Mouse (Mus musculus): ENCODE measurements around the gene Hspa4. TPM values are rescaled to one million over a fixed set of nuclear protein-coding genes. Genes with fewer than 3 reads are reported as not detected.
"Not testable (repeated sequence)": the region's sequence is repeated elsewhere in the genome, so short reads cannot be mapped to it uniquely, and the experiment has no call there.

Gene Hspa4
- polyA plus RNA-seq, 1 experiment = 16.7 TPM

- H3K4me3 ChIP-seq (replicated peaks) = no peak overlapping the region
- peaks cover 89% of the 10 kb centered on the region for H3K36me3 ChIP-seq (replicated peaks; ENCODE audit: low read length)
- peaks cover 48% of the 10 kb centered on the region for H3K4me1 ChIP-seq
- no peaks in the 10 kb centered on the region for H3K9me3 ChIP-seq
- no peaks in the 10 kb centered on the region for H3K27me3 ChIP-seq (replicated peaks)
- TF ChIP-seq FLI1 (IDR thresholded peaks at IDR 0.05; ENCODE audit: low read length) = no peak
- TF ChIP-seq GATA1 (IDR thresholded peaks at IDR 0.05; ENCODE audit: borderline replicate concordance, low read length) = no peak
Measured at GRCm38 (mm10) chr11:53290871-53291270, 9.4 kb downstream of the Hspa4 start.

GRCm38 (mm10) chr11:53290187-53290586, 10.1 kb downstream of the Hspa4 start:
- peaks cover 92% of the 10 kb centered on the region for H3K36me3 ChIP-seq (replicated peaks; ENCODE audit: low read length)
- H3K9me3 ChIP-seq = not testable (repeated sequence)

GRCm38 (mm10) chr11:53285885-53286284, 14.4 kb downstream of the Hspa4 start:
- TF ChIP-seq FLI1 (IDR thresholded peaks at IDR 0.05; ENCODE audit: low read length) (no peak), GATA1 (IDR thresholded peaks at IDR 0.05; ENCODE audit: borderline replicate concordance, low read length) (no peak)
- no peaks in the 10 kb centered on the region for H3K27me3 ChIP-seq (replicated peaks)
- H3K36me3 ChIP-seq (replicated peaks; ENCODE audit: low read length) = peaks cover 97% of the 10 kb centered on the region

More at GRCm38 (mm10) chr11:53290187-53290586, 10.1 kb downstream of the Hspa4 start:
- H3K4me1 ChIP-seq = peaks cover 48% of the 10 kb centered on the region
- not testable (repeated sequence) for H3K27me3 ChIP-seq (replicated peaks); H3K4me3 ChIP-seq (replicated peaks)

GRCm38 (mm10) chr11:53278411-53278810, 21.8 kb downstream of the Hspa4 start:
- Histone ChIP-seq H3K4me3 (replicated peaks) (no peak overlapping the region), H3K9me3 (no peaks in the 10 kb centered on the region), H3K36me3 (replicated peaks; ENCODE audit: low read length) (peaks cover 91% of the 10 kb centered on the region), H3K4me1 (peaks cover 44% of the 10 kb centered on the region), H3K27me3 (replicated peaks) (no peaks in the 10 kb centered on the region)
- no peak for TF ChIP-seq GATA1 (IDR thresholded peaks at IDR 0.05; ENCODE audit: borderline replicate concordance, low read length)
- no peak for TF ChIP-seq FLI1 (IDR thresholded peaks at IDR 0.05; ENCODE audit: low read length)

More at GRCm38 (mm10) chr11:53285885-53286284, 14.4 kb downstream of the Hspa4 start:
- peaks cover 34% of the 10 kb centered on the region for H3K4me1 ChIP-seq
- no peaks in the 10 kb centered on the region for H3K9me3 ChIP-seq
- no peak overlapping the region for H3K4me3 ChIP-seq (replicated peaks)

- H3K4me3 ChIP-seq (replicated peaks) = no peak overlapping the region
- H3K27me3 ChIP-seq (replicated peaks) = no peaks in the 10 kb centered on the region
- no peaks in the 10 kb centered on the region for H3K9me3 ChIP-seq
- no peak for TF ChIP-seq FLI1 (IDR thresholded peaks at IDR 0.05; ENCODE audit: low read length)
- no peak for TF ChIP-seq GATA1 (IDR thresholded peaks at IDR 0.05; ENCODE audit: borderline replicate concordance, low read length)
- H3K36me3 ChIP-seq (replicated peaks; ENCODE audit: low read length) = peaks cover 90% of the 10 kb centered on the region
- H3K4me1 ChIP-seq = peaks cover 49% of the 10 kb centered on the region
Measured at GRCm38 (mm10) chr11:53275358-53275757, 24.9 kb downstream of the Hspa4 start.

GRCm38 (mm10) chr11:53273313-53273712, 26.9 kb downstream of the Hspa4 start:
- H3K4me1 ChIP-seq = peaks cover 39% of the 10 kb centered on the region

GRCm38 (mm10) chr11:53269596-53269995, 30.7 kb downstream of the Hspa4 start:
- H3K27me3 ChIP-seq (replicated peaks) = no peaks in the 10 kb centered on the region
- peaks cover 98% of the 10 kb centered on the region for H3K36me3 ChIP-seq (replicated peaks; ENCODE audit: low read length)
- H3K9me3 ChIP-seq = no peaks in the 10 kb centered on the region
- TF ChIP-seq FLI1 (IDR thresholded peaks at IDR 0.05; ENCODE audit: low read length) (no peak), GATA1 (IDR thresholded peaks at IDR 0.05; ENCODE audit: borderline replicate concordance, low read length) (no peak)
- H3K4me3 ChIP-seq (replicated peaks) = no peak overlapping the region
- H3K4me1 ChIP-seq = peaks cover 21% of the 10 kb centered on the region

More at GRCm38 (mm10) chr11:53273313-53273712, 26.9 kb downstream of the Hspa4 start:
- TF ChIP-seq GATA1 (IDR thresholded peaks at IDR 0.05; ENCODE audit: borderline replicate concordance, low read length) = no peak
- no peaks in the 10 kb centered on the region for H3K27me3 ChIP-seq (replicated peaks)
- H3K36me3 ChIP-seq (replicated peaks; ENCODE audit: low read length) = peaks cover 92% of the 10 kb centered on the region
- H3K4me3 ChIP-seq (replicated peaks) = no peak overlapping the region
- H3K9me3 ChIP-seq = no peaks in the 10 kb centered on the region

GRCm38 (mm10) chr11:53260556-53260955, 39.7 kb downstream of the Hspa4 start:
- Histone ChIP-seq H3K9me3 (no peaks in the 10 kb centered on the region), H3K27me3 (replicated peaks) (no peaks in the 10 kb centered on the region), H3K4me1 (peaks cover 38% of the 10 kb centered on the region), H3K4me3 (replicated peaks) (no peak overlapping the region), H3K36me3 (replicated peaks; ENCODE audit: low read length) (peaks cover 86% of the 10 kb centered on the region)
- TF ChIP-seq GATA1 (IDR thresholded peaks at IDR 0.05; ENCODE audit: borderline replicate concordance, low read length) (no peak), FLI1 (IDR thresholded peaks at IDR 0.05; ENCODE audit: low read length) (no peak)

GRCm38 (mm10) chr11:53260056-53260455, 40.2 kb downstream of the Hspa4 start:
- H3K4me1 ChIP-seq = peaks cover 38% of the 10 kb centered on the region
- H3K9me3 ChIP-seq = no peaks in the 10 kb centered on the region
- TF ChIP-seq GATA1 (IDR thresholded peaks at IDR 0.05; ENCODE audit: borderline replicate concordance, low read length) (no peak), FLI1 (IDR thresholded peaks at IDR 0.05; ENCODE audit: low read length) (no peak)
- H3K4me3 ChIP-seq (replicated peaks) = no peak overlapping the region
- peaks cover 81% of the 10 kb centered on the region for H3K36me3 ChIP-seq (replicated peaks; ENCODE audit: low read length)
- no peaks in the 10 kb centered on the region for H3K27me3 ChIP-seq (replicated peaks)

- Histone ChIP-seq H3K4me3 (replicated peaks) (no peak overlapping the region), H3K9me3 (peaks cover 4% of the 10 kb centered on the region; the same call in 1 of the 2 replicates), H3K36me3 (replicated peaks; ENCODE audit: low read length) (peaks cover 72% of the 10 kb centered on the region), H3K4me1 (peaks cover 38% of the 10 kb centered on the region), H3K27me3 (replicated peaks) (no peaks in the 10 kb centered on the region)
- TF ChIP-seq GATA1 (IDR thresholded peaks at IDR 0.05; ENCODE audit: borderline replicate concordance, low read length) (no peak), FLI1 (IDR thresholded peaks at IDR 0.05; ENCODE audit: low read length) (no peak)
Measured at GRCm38 (mm10) chr11:53259047-53259632, 41.1 kb downstream of the Hspa4 start.

All from megakaryocyte, embryonic 14.5 days (primary cell).